Mouse (Mus musculus): ENCODE measurements around the gene Tcstv1. TPM values are rescaled to one million over a fixed set of nuclear protein-coding genes. Genes with fewer than 3 reads are reported as not detected.

The Tcstv1 gene
- polyA plus RNA-seq, 1 experiment from 2014 or later = not detected

Other genes starting within 250 kb of the Tcstv1 start
- gene Hmgcs1, start 204.4 kb downstream of the Tcstv1 start, polyA plus RNA-seq (2015; fragmentation: Nextera tagmentation; extraction: Ambion mirVana) = 461 and 470 TPM in 2 replicates
- gene Nim1k, start 138.9 kb downstream of the Tcstv1 start, polyA plus RNA-seq (2015; fragmentation: Nextera tagmentation; extraction: Ambion mirVana) = 7.4 and 8.0 TPM in 2 replicates
- gene Zfp131, start 103.9 kb downstream of the Tcstv1 start, polyA plus RNA-seq (2015; fragmentation: Nextera tagmentation; extraction: Ambion mirVana) = 41.8 and 42.7 TPM in 2 replicates
- gene AF067063, start 64.6 kb downstream of the Tcstv1 start, polyA plus RNA-seq (2015; fragmentation: Nextera tagmentation; extraction: Ambion mirVana) = not detected in 2 replicates
- gene D13Ertd608e, start 58.8 kb downstream of the Tcstv1 start, polyA plus RNA-seq (2015; fragmentation: Nextera tagmentation; extraction: Ambion mirVana) = not detected in 2 replicates
- not detected in 2 replicates for gene Gm21761, start 34.5 kb upstream of the Tcstv1 start, polyA plus RNA-seq (2015; fragmentation: Nextera tagmentation; extraction: Ambion mirVana)
- not detected in 2 replicates for gene B020031M17Rik, start 56.0 kb upstream of the Tcstv1 start, polyA plus RNA-seq (2015; fragmentation: Nextera tagmentation; extraction: Ambion mirVana)
- not detected in 2 replicates for gene Gm36079, start 132.2 kb upstream of the Tcstv1 start, polyA plus RNA-seq (2015; fragmentation: Nextera tagmentation; extraction: Ambion mirVana)
- not detected in 2 replicates for gene Gm21188, start 157.4 kb upstream of the Tcstv1 start, polyA plus RNA-seq (2015; fragmentation: Nextera tagmentation; extraction: Ambion mirVana)
- not detected in 2 replicates for gene Gm20767, start 245.5 kb upstream of the Tcstv1 start, polyA plus RNA-seq (2015; fragmentation: Nextera tagmentation; extraction: Ambion mirVana)

Measured in forebrain, embryonic 16.5 days (tissue).